Mouse (Mus musculus): ENCODE data around the gene Nlrp10. TPM values are rescaled to one million over a fixed set of nuclear protein-coding genes. Genes with fewer than 3 reads are reported as not detected.

Gene Nlrp10
- total RNA-seq, 1 experiment = 0.04 TPM

DNA sequence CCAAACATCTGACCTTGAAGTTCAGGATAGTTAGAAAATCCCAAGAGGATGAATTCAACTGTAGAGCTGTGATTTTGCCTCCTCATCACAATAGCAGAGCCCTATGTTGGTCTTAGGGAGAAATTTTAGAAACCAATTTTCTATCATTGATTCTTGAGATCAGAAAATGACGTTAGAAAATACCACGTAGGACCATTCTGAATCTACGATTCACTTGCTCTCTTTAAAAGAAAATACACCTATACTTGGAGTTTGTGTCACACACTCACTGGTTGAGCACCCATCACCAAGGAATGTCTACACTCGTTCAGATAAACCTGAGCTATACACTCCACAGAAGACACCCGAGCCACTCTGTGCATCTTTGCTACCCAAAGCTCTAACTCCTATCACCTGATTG is 35.7 kb downstream of the Nlrp10 start, which contains the start of gene Olfr519:
Gene Olfr519, minus strand, starts transcription at position 101 of the 400 bp plus-strand sequence.
- Histone ChIP-seq H3K4me1 (ENCODE audit: control insufficient read depth in 2 of 2, insufficient read depth in 2 of 2, low read length in 2 of 2, poor library complexity in 1 of 2) (no peaks in the 10 kb centered on the region), H3K9me3 (ENCODE audit: control insufficient read depth, insufficient read depth, low read depth, low read length) (no peaks in the 10 kb centered on the region), H3K27ac (ENCODE audit: insufficient read depth, low read depth, low read length, poor library complexity, severe bottlenecking) (no peak within 1 kb of the TSS), H3K36me3 (ENCODE audit: control insufficient read depth, insufficient read depth, low read length, poor library complexity, severe bottlenecking) (no peaks in the 10 kb centered on the region), H3K9ac (ENCODE audit: insufficient read depth, low read depth, low read length, poor library complexity, severe bottlenecking) (no peak within 1 kb of the TSS), H3K4me3 (ENCODE audit: insufficient read depth in 1 of 2, low read depth in 1 of 2, low read length in 2 of 2, poor library complexity in 1 of 2, severe bottlenecking in 1 of 2) (no peak within 1 kb of the TSS)
- no peak for DNase-seq (ENCODE audit: low read depth, low spot score)
- in situ Hi-C loops (cut with MboI; ENCODE audit: low sequenced_read_pairs in 2 of 2, unreplicated experiment in 2 of 2) = no loop called here
- TF ChIP-seq ZC3H11A (IDR thresholded peaks at IDR 0.05; ENCODE audit: borderline replicate concordance, low read depth, low read length) (no peak), ZNF384 (IDR thresholded peaks at IDR 0.05; ENCODE audit: low read depth, low read length) (no peak), HCFC1 (IDR thresholded peaks at IDR 0.05; ENCODE audit: borderline replicate concordance, insufficient read depth, low read length) (no peak), MAFK (IDR thresholded peaks at IDR 0.05; ENCODE audit: insufficient read depth, low read depth, low read length) (no peak), CHD2 (IDR thresholded peaks at IDR 0.05; ENCODE audit: low read depth, low read length) (no peak)

- in situ Hi-C loops (cut with MboI; ENCODE audit: low sequenced_read_pairs in 2 of 2, unreplicated experiment in 2 of 2) = no loop called here
- no peak for DNase-seq (ENCODE audit: low read depth, low spot score)
- Histone ChIP-seq H3K36me3 (ENCODE audit: control insufficient read depth, insufficient read depth, low read length, poor library complexity, severe bottlenecking) (no peaks in the 10 kb centered on the region), H3K9ac (ENCODE audit: insufficient read depth, low read depth, low read length, poor library complexity, severe bottlenecking) (no peak within 1 kb of the TSS), H3K4me1 (ENCODE audit: control insufficient read depth in 2 of 2, insufficient read depth in 2 of 2, low read length in 2 of 2, poor library complexity in 1 of 2) (no peaks in the 10 kb centered on the region), H3K9me3 (ENCODE audit: control insufficient read depth, insufficient read depth, low read depth, low read length) (no peaks in the 10 kb centered on the region), H3K27ac (ENCODE audit: insufficient read depth, low read depth, low read length, poor library complexity, severe bottlenecking) (no peak within 1 kb of the TSS), H3K4me3 (ENCODE audit: insufficient read depth in 1 of 2, low read depth in 1 of 2, low read length in 2 of 2, poor library complexity in 1 of 2, severe bottlenecking in 1 of 2) (no peak within 1 kb of the TSS)
- TF ChIP-seq ZC3H11A (IDR thresholded peaks at IDR 0.05; ENCODE audit: borderline replicate concordance, low read depth, low read length) (no peak), ZNF384 (IDR thresholded peaks at IDR 0.05; ENCODE audit: low read depth, low read length) (no peak), MAFK (IDR thresholded peaks at IDR 0.05; ENCODE audit: insufficient read depth, low read depth, low read length) (no peak), CHD2 (IDR thresholded peaks at IDR 0.05; ENCODE audit: low read depth, low read length) (no peak), HCFC1 (IDR thresholded peaks at IDR 0.05; ENCODE audit: borderline replicate concordance, insufficient read depth, low read length) (no peak)
These were observed 45.1 kb downstream of the Nlrp10 start, which contains the start of gene Olfr518 for GRCm38 (mm10) chr7:108884906-108885305. TSS of gene Olfr518 (minus strand) at chr7:108885006.

GRCm38 (mm10) chr7:108872279-108872678 is 57.7 kb downstream of the Nlrp10 start, which contains the start of gene Olfr517:
TSS of gene Olfr517 (minus strand) at chr7:108872379.
- no peak for DNase-seq (ENCODE audit: low read depth, low spot score)
- no peak for TF ChIP-seq ZNF384 (IDR thresholded peaks at IDR 0.05; ENCODE audit: low read depth, low read length)
- no peak for TF ChIP-seq HCFC1 (IDR thresholded peaks at IDR 0.05; ENCODE audit: borderline replicate concordance, insufficient read depth, low read length)
- TF ChIP-seq MAFK (IDR thresholded peaks at IDR 0.05; ENCODE audit: insufficient read depth, low read depth, low read length) = no peak
- TF ChIP-seq CHD2 (IDR thresholded peaks at IDR 0.05; ENCODE audit: low read depth, low read length) = no peak
- TF ChIP-seq ZC3H11A (IDR thresholded peaks at IDR 0.05; ENCODE audit: borderline replicate concordance, low read depth, low read length) = no peak
- in situ Hi-C loops (cut with MboI; ENCODE audit: low sequenced_read_pairs in 2 of 2, unreplicated experiment in 2 of 2) = no loop called here
- no peak within 1 kb of the TSS for H3K9ac ChIP-seq (ENCODE audit: insufficient read depth, low read depth, low read length, poor library complexity, severe bottlenecking)
- H3K36me3 ChIP-seq (ENCODE audit: control insufficient read depth, insufficient read depth, low read length, poor library complexity, severe bottlenecking) = no peaks in the 10 kb centered on the region
- H3K9me3 ChIP-seq (ENCODE audit: control insufficient read depth, insufficient read depth, low read depth, low read length) = no peaks in the 10 kb centered on the region
- H3K4me1 ChIP-seq (ENCODE audit: control insufficient read depth in 2 of 2, insufficient read depth in 2 of 2, low read length in 2 of 2, poor library complexity in 1 of 2) = no peaks in the 10 kb centered on the region
- no peak within 1 kb of the TSS for H3K27ac ChIP-seq (ENCODE audit: insufficient read depth, low read depth, low read length, poor library complexity, severe bottlenecking)
- no peak within 1 kb of the TSS for H3K4me3 ChIP-seq (ENCODE audit: insufficient read depth in 1 of 2, low read depth in 1 of 2, low read length in 2 of 2, poor library complexity in 1 of 2, severe bottlenecking in 1 of 2)

Other genes starting within 250 kb of the Nlrp10 start
- gene Olfr512, start 216.9 kb downstream of the Nlrp10 start, total RNA-seq (2012; rRNA removed) = not detected in 2 replicates
- gene Olfr513, start 179.2 kb downstream of the Nlrp10 start, total RNA-seq (2012; rRNA removed) = not detected in 2 replicates
- gene Olfr514, start 104.2 kb downstream of the Nlrp10 start, total RNA-seq (2012; rRNA removed) = not detected in 2 replicates
- not detected in 2 replicates for gene Olfr516, start 79.6 kb downstream of the Nlrp10 start, total RNA-seq (2012; rRNA removed)
- gene Olfr517, start 57.8 kb downstream of the Nlrp10 start, total RNA-seq (2012; rRNA removed) = not detected in 2 replicates
- not detected in 2 replicates for gene Olfr518, start 45.2 kb downstream of the Nlrp10 start, total RNA-seq (2012; rRNA removed)
- gene Olfr519, start 35.8 kb downstream of the Nlrp10 start, total RNA-seq (2012; rRNA removed) = not detected in 2 replicates
- 99.7 and 115 TPM in 2 replicates for gene Eif3f, start 4.2 kb upstream of the Nlrp10 start, total RNA-seq (2012; rRNA removed)
- 3.3 and 5.1 TPM in 2 replicates for gene Tub, start 20.2 kb upstream of the Nlrp10 start, total RNA-seq (2012; rRNA removed)
- 15.1 and 22.5 TPM in 2 replicates for gene Ric3, start 153.2 kb upstream of the Nlrp10 start, total RNA-seq (2012; rRNA removed)
- 1.3 and 1.6 TPM in 2 replicates for gene Lmo1, start 245.0 kb upstream of the Nlrp10 start, total RNA-seq (2012; rRNA removed)

Data from ES-E14 (cell line).